Mouse (Mus musculus) hindbrain, embryonic 13.5 days (tissue): ENCODE data around the gene Mtus2. TPM values are rescaled to one million over a fixed set of nuclear protein-coding genes. Genes with fewer than 3 reads are reported as not detected.

Experiments used
- ATAC-seq: fragments of 200-750 bp; cut with Nextera tagmentation; 2 replicates; pipeline ENCODE4 v1.8.0; 2017; ENCODE audit warnings: moderate TSS enrichment; ENCODE audit not compliant: low FRiP score
- H3K27ac ChIP-seq: fragments of 300-500 bp; sonication (generic); 2 replicates; pipeline ENCODE4 v1.5.1; 2015; ENCODE audit warnings: inconsistent platforms, mild to moderate bottlenecking, moderate library complexity
- H3K27me3 ChIP-seq: fragments of 300-500 bp; sonication (generic); 2 replicates; pipeline ENCODE4 v1.6.1; 2015; ENCODE audit warnings: mild to moderate bottlenecking, inconsistent platforms
- H3K36me3 ChIP-seq: fragments of 300-500 bp; sonication (generic); 2 replicates; pipeline ENCODE4 v1.6.1; 2015; ENCODE audit warnings: mild to moderate bottlenecking, inconsistent platforms
- H3K4me1 ChIP-seq: fragments of 300-500 bp; sonication (generic); replicated peaks from 2 replicates; pipeline ENCODE4 v1.6.1; 2015; ENCODE audit warnings: inconsistent platforms
- H3K4me2 ChIP-seq: fragments of 300-500 bp; sonication (generic); 2 replicates; pipeline ENCODE4 v1.6.1; 2015; ENCODE audit warnings: inconsistent platforms, mild to moderate bottlenecking, moderate library complexity
- H3K4me3 ChIP-seq: fragments of 300-500 bp; sonication (generic); 2 replicates; pipeline ENCODE4 v1.5.1; 2015; ENCODE audit warnings: mild to moderate bottlenecking, inconsistent platforms
- H3K9ac ChIP-seq: fragments of 300-500 bp; sonication (generic); 2 replicates; pipeline ENCODE4 v1.6.1; 2015; ENCODE audit warnings: mild to moderate bottlenecking, inconsistent platforms
- H3K9me3 ChIP-seq: fragments of 300-500 bp; sonication (generic); 2 replicates; pipeline ENCODE4 v1.6.1; 2016; ENCODE audit warnings: inconsistent platforms
- WGBS: fragments of 180-500 bp; shearing (Covaris S2); methylation state at CpG from one replicate; pipeline ENCODE4 v1.1.7; 2015; 5-methylcytosine and 5-hydroxymethylcytosine counted together
- polyA plus RNA-seq: library from polyadenylated mRNA; unstranded; fragments of >200 nt; fragmentation: Nextera tagmentation; extraction: Ambion mirVana; gene quantifications from 2 replicates; pipeline ENCODE4 v1.2.1, GENCODE M21; 2015

Mtus2 gene
- polyA plus RNA-seq, 1 experiment from 2014 or later: 45.8 TPM

- H3K9me3 ChIP-seq: no peaks in the 10 kb centered on the region
- no peak overlapping the region for H3K4me2 ChIP-seq
- H3K9ac ChIP-seq: no peak overlapping the region
- H3K4me1 ChIP-seq: peaks cover 35% of the 10 kb centered on the region
- no peak overlapping the region for H3K27ac ChIP-seq
- peaks cover 3% of the 10 kb centered on the region; the same call in 1 of the 2 replicates for H3K27me3 ChIP-seq
- H3K36me3 ChIP-seq: no peaks in the 10 kb centered on the region
- no peak for ATAC-seq
- H3K4me3 ChIP-seq: no peak overlapping the region
- WGBS: 85% methylated on average over 1 of the region's 1 CpGs
Measured at GRCm38 (mm10) chr5:147960793-147961192, 3.7 kb downstream of the Mtus2 start.

- H3K4me1 ChIP-seq: peaks cover 13% of the 10 kb centered on the region
- H3K36me3 ChIP-seq: no peaks in the 10 kb centered on the region
- no peaks in the 10 kb centered on the region for H3K27me3 ChIP-seq
- H3K4me3 ChIP-seq: no peak overlapping the region
- no peak overlapping the region for H3K9ac ChIP-seq
- no peaks in the 10 kb centered on the region for H3K9me3 ChIP-seq
- WGBS: 83% methylated on average over 13 of the region's 13 CpGs
- no peak for ATAC-seq
- no peak overlapping the region for H3K4me2 ChIP-seq
- H3K27ac ChIP-seq: no peak overlapping the region
Measured at GRCm38 (mm10) chr5:147963820-147964580, 6.9 kb downstream of the Mtus2 start.

- no peak for ATAC-seq
Measured at GRCm38 (mm10) chr5:147964776-147965175, 7.7 kb downstream of the Mtus2 start.

GRCm38 (mm10) chr5:147966646-147967045 lies 9.5 kb downstream of the Mtus2 start:
- Histone ChIP-seq H3K27me3 (no peaks in the 10 kb centered on the region), H3K36me3 (no peaks in the 10 kb centered on the region), H3K4me2 (no peak overlapping the region), H3K4me1 (peaks cover 10% of the 10 kb centered on the region), H3K4me3 (no peak overlapping the region), H3K9me3 (peaks cover 4% of the 10 kb centered on the region; the same call in 1 of the 2 replicates), H3K27ac (no peak overlapping the region), H3K9ac (no peak overlapping the region)
- ATAC-seq: no peak
- 84% methylated on average over 7 of the region's 7 CpGs for WGBS

More at GRCm38 (mm10) chr5:147964776-147965175, 7.7 kb downstream of the Mtus2 start:
- Histone ChIP-seq H3K9ac (no peak overlapping the region), H3K27me3 (no peaks in the 10 kb centered on the region), H3K4me1 (peaks cover 13% of the 10 kb centered on the region), H3K36me3 (no peaks in the 10 kb centered on the region), H3K4me3 (no peak overlapping the region), H3K27ac (no peak overlapping the region), H3K9me3 (no peaks in the 10 kb centered on the region), H3K4me2 (no peak overlapping the region)
- WGBS: 51% methylated on average over 2 of the region's 2 CpGs

- Histone ChIP-seq H3K4me1 (no peaks in the 10 kb centered on the region), H3K27ac (no peak overlapping the region), H3K9ac (no peak overlapping the region), H3K36me3 (no peaks in the 10 kb centered on the region), H3K9me3 (peaks cover 4% of the 10 kb centered on the region; the same call in 1 of the 2 replicates), H3K27me3 (no peaks in the 10 kb centered on the region), H3K4me2 (no peak overlapping the region), H3K4me3 (no peak overlapping the region)
- 73% methylated on average over 5 of the region's 5 CpGs for WGBS
- no peak for ATAC-seq
Measured at GRCm38 (mm10) chr5:147969566-147969965, 12.4 kb downstream of the Mtus2 start.

- no peak overlapping the region for H3K4me2 ChIP-seq
- H3K36me3 ChIP-seq: no peaks in the 10 kb centered on the region
- ATAC-seq: no peak
- H3K27me3 ChIP-seq: no peaks in the 10 kb centered on the region
- no peak overlapping the region for H3K9ac ChIP-seq
- H3K27ac ChIP-seq: no peak overlapping the region
- peaks cover 4% of the 10 kb centered on the region; the same call in 1 of the 2 replicates for H3K9me3 ChIP-seq
- H3K4me1 ChIP-seq: no peaks in the 10 kb centered on the region
- 71% methylated on average over 13 of the region's 13 CpGs for WGBS
- no peak overlapping the region for H3K4me3 ChIP-seq
Measured at GRCm38 (mm10) chr5:147976001-147976400, 18.9 kb downstream of the Mtus2 start.

- H3K4me3 ChIP-seq: no peak overlapping the region
- no peaks in the 10 kb centered on the region for H3K4me1 ChIP-seq
- ATAC-seq: no peak
- no peaks in the 10 kb centered on the region for H3K36me3 ChIP-seq
- no peak overlapping the region for H3K4me2 ChIP-seq
- H3K9me3 ChIP-seq: 0 out of 2 replicates have a peak, but pooled peaks cover 3% of the 10 kb centered on the region
- 81% methylated on average over 13 of the region's 13 CpGs for WGBS
- H3K27ac ChIP-seq: 0 out of 2 replicates have a peak overlapping the region, but pooled peaks have one; percentile 8
- H3K27me3 ChIP-seq: no peaks in the 10 kb centered on the region
- H3K9ac ChIP-seq: no peak overlapping the region
Measured at GRCm38 (mm10) chr5:147980606-147981005, 23.5 kb downstream of the Mtus2 start.

- H3K4me3 ChIP-seq: no peak overlapping the region
- H3K4me1 ChIP-seq: no peaks in the 10 kb centered on the region
- WGBS: 75% methylated on average over 4 of the region's 4 CpGs
- ATAC-seq: no peak
- 0 out of 2 replicates have a peak, but pooled peaks cover 7% of the 10 kb centered on the region for H3K9me3 ChIP-seq
- no peak overlapping the region for H3K4me2 ChIP-seq
- no peak overlapping the region for H3K27ac ChIP-seq
- H3K27me3 ChIP-seq: no peaks in the 10 kb centered on the region
- H3K9ac ChIP-seq: no peak overlapping the region
- H3K36me3 ChIP-seq: no peaks in the 10 kb centered on the region
Measured at GRCm38 (mm10) chr5:147990289-147990688, 33.2 kb downstream of the Mtus2 start.

- Histone ChIP-seq H3K9me3 (0 out of 2 replicates have a peak, but pooled peaks cover 7% of the 10 kb centered on the region), H3K9ac (no peak overlapping the region), H3K4me3 (no peak overlapping the region), H3K27me3 (no peaks in the 10 kb centered on the region), H3K36me3 (no peaks in the 10 kb centered on the region), H3K27ac (no peak overlapping the region), H3K4me2 (no peak overlapping the region), H3K4me1 (no peaks in the 10 kb centered on the region)
- 86% methylated on average over 10 of the region's 10 CpGs for WGBS
- ATAC-seq: no peak
Measured at GRCm38 (mm10) chr5:147990775-147991174, 33.7 kb downstream of the Mtus2 start.

GRCm38 (mm10) chr5:147992581-147993378 lies 35.7 kb downstream of the Mtus2 start:
- ATAC-seq: no peak
- no peaks in the 10 kb centered on the region for H3K27me3 ChIP-seq
- no peaks in the 10 kb centered on the region for H3K4me1 ChIP-seq
- H3K36me3 ChIP-seq: no peaks in the 10 kb centered on the region
- 0 out of 2 replicates have a peak overlapping the region, but pooled peaks have one; percentile 1 for H3K4me2 ChIP-seq
- no peak overlapping the region for H3K27ac ChIP-seq
- no peak overlapping the region for H3K4me3 ChIP-seq
- WGBS: 28% methylated on average over 20 of the region's 20 CpGs
- no peak overlapping the region for H3K9ac ChIP-seq
- no peaks in the 10 kb centered on the region for H3K9me3 ChIP-seq

GRCm38 (mm10) chr5:148005263-148005662 lies 48.1 kb downstream of the Mtus2 start:
- no peaks in the 10 kb centered on the region for H3K9me3 ChIP-seq
- H3K4me1 ChIP-seq: peaks cover 8% of the 10 kb centered on the region
- H3K9ac ChIP-seq: no peak overlapping the region
- H3K36me3 ChIP-seq: no peaks in the 10 kb centered on the region
- H3K4me2 ChIP-seq: no peak overlapping the region
- ATAC-seq: no peak
- no peaks in the 10 kb centered on the region for H3K27me3 ChIP-seq
- WGBS: 32% methylated on average over 4 of the region's 4 CpGs
- H3K4me3 ChIP-seq: no peak overlapping the region
- no peak overlapping the region for H3K27ac ChIP-seq

- no peak overlapping the region for H3K9ac ChIP-seq
- H3K9me3 ChIP-seq: no peaks in the 10 kb centered on the region
- no peaks in the 10 kb centered on the region for H3K36me3 ChIP-seq
- H3K27me3 ChIP-seq: no peaks in the 10 kb centered on the region
- ATAC-seq: no peak
- no peak overlapping the region for H3K27ac ChIP-seq
- 86% methylated on average over 5 of the region's 5 CpGs for WGBS
- no peaks in the 10 kb centered on the region for H3K4me1 ChIP-seq
- H3K4me3 ChIP-seq: no peak overlapping the region
- no peak overlapping the region for H3K4me2 ChIP-seq
Measured at GRCm38 (mm10) chr5:148012156-148012555, 55.0 kb downstream of the Mtus2 start.
